Mouse (Mus musculus): ENCODE results near the gene Akr1b3. TPM values are rescaled to one million over a fixed set of nuclear protein-coding genes. Genes with fewer than 3 reads are reported as not detected.
A peak's percentile ranks its signal among the peaks of the same experiment; 100 is the strongest.
"Not testable (repeated sequence)": the region's sequence is repeated elsewhere in the genome, so short reads cannot be mapped to it uniquely, and the experiment has no call there.

The Akr1b3 gene
- polyA plus RNA-seq, 1 experiment from 2014 or later = 119 TPM

GRCm38 (mm10) chr6:34331804-34332203 is 14.5 kb upstream of the Akr1b3 start:
- WGBS = 89% methylated on average over 12 of the region's 12 CpGs
- H3K4me2 ChIP-seq (replicated peaks); H3K4me1 ChIP-seq (replicated peaks; ENCODE audit: control insufficient read depth, insufficient read depth, low read length); H3K27ac ChIP-seq; H3K9ac ChIP-seq; H3K36me3 ChIP-seq (replicated peaks; ENCODE audit: control insufficient read depth, insufficient read depth); DNase-seq (ENCODE audit: low spot score); H3K4me3 ChIP-seq (replicated peaks; ENCODE audit: low read length); H3K9me3 ChIP-seq (ENCODE audit: control insufficient read depth, low read length); H3K27me3 ChIP-seq (ENCODE audit: control insufficient read depth, insufficient read depth, low read length); ATAC-seq (ENCODE audit: low FRiP score): not testable (repeated sequence)

- DNase-seq (ENCODE audit: low spot score) (no peak), ATAC-seq (ENCODE audit: low FRiP score) (no peak)
- H3K9me3 ChIP-seq (ENCODE audit: control insufficient read depth, low read length) = no peaks in the 10 kb centered on the region
- H3K4me2 ChIP-seq (replicated peaks) = no peak overlapping the region
- 84% methylated on average over 5 of the region's 5 CpGs for WGBS
- no peak overlapping the region for H3K4me3 ChIP-seq (replicated peaks; ENCODE audit: low read length)
- no peaks in the 10 kb centered on the region for H3K36me3 ChIP-seq (replicated peaks; ENCODE audit: control insufficient read depth, insufficient read depth)
- H3K27ac ChIP-seq = no peak overlapping the region
- no peaks in the 10 kb centered on the region for H3K27me3 ChIP-seq (ENCODE audit: control insufficient read depth, insufficient read depth, low read length)
- no peaks in the 10 kb centered on the region for H3K4me1 ChIP-seq (replicated peaks; ENCODE audit: control insufficient read depth, insufficient read depth, low read length)
- no peak overlapping the region for H3K9ac ChIP-seq
Observed at GRCm38 (mm10) chr6:34331379-34331778, 14.1 kb upstream of the Akr1b3 start.

GRCm38 (mm10) chr6:34322121-34322520 is 4.8 kb upstream of the Akr1b3 start:
- Histone ChIP-seq H3K4me2 (replicated peaks) (no peak overlapping the region), H3K9me3 (ENCODE audit: control insufficient read depth, low read length) (no peaks in the 10 kb centered on the region), H3K9ac (no peak overlapping the region), H3K36me3 (replicated peaks; ENCODE audit: control insufficient read depth, insufficient read depth) (no peaks in the 10 kb centered on the region), H3K27ac (no peak overlapping the region), H3K27me3 (ENCODE audit: control insufficient read depth, insufficient read depth, low read length) (no peaks in the 10 kb centered on the region), H3K4me1 (replicated peaks; ENCODE audit: control insufficient read depth, insufficient read depth, low read length) (no peaks in the 10 kb centered on the region), H3K4me3 (replicated peaks; ENCODE audit: low read length) (no peak overlapping the region)
- WGBS = 96% methylated on average over 7 of the region's 7 CpGs
- DNase-seq (ENCODE audit: low spot score) (no peak), ATAC-seq (ENCODE audit: low FRiP score) (no peak)

- Histone ChIP-seq H3K27me3 (ENCODE audit: control insufficient read depth, insufficient read depth, low read length) (no peaks in the 10 kb centered on the region), H3K4me1 (replicated peaks; ENCODE audit: control insufficient read depth, insufficient read depth, low read length) (peaks cover 9% of the 10 kb centered on the region; the same call in 1 of the 2 replicates), H3K27ac (no peak overlapping the region), H3K4me3 (replicated peaks; ENCODE audit: low read length) (no peak overlapping the region), H3K9ac (no peak overlapping the region), H3K4me2 (replicated peaks) (no peak overlapping the region), H3K36me3 (replicated peaks; ENCODE audit: control insufficient read depth, insufficient read depth) (no peaks in the 10 kb centered on the region), H3K9me3 (ENCODE audit: control insufficient read depth, low read length) (no peaks in the 10 kb centered on the region)
- no peak for DNase-seq (ENCODE audit: low spot score)
- ATAC-seq (ENCODE audit: low FRiP score) = no peak
- WGBS = 70% methylated on average over 6 of the region's 6 CpGs
Observed at GRCm38 (mm10) chr6:34318636-34319035, 1.4 kb upstream of the Akr1b3 start.

GRCm38 (mm10) chr6:34318172-34318571 is 894 bp upstream of the Akr1b3 start:
- ATAC-seq (ENCODE audit: low FRiP score) = no peak
- H3K4me3 ChIP-seq (replicated peaks; ENCODE audit: low read length) = no peak overlapping the region
- no peak overlapping the region for H3K9ac ChIP-seq
- no peaks in the 10 kb centered on the region for H3K9me3 ChIP-seq (ENCODE audit: control insufficient read depth, low read length)
- no peaks in the 10 kb centered on the region for H3K27me3 ChIP-seq (ENCODE audit: control insufficient read depth, insufficient read depth, low read length)
- H3K36me3 ChIP-seq (replicated peaks; ENCODE audit: control insufficient read depth, insufficient read depth) = no peaks in the 10 kb centered on the region
- H3K4me1 ChIP-seq (replicated peaks; ENCODE audit: control insufficient read depth, insufficient read depth, low read length) = peaks cover 9% of the 10 kb centered on the region; the same call in 1 of the 2 replicates
- WGBS = 61% methylated on average over 5 of the region's 5 CpGs
- peak overlapping the region; percentile 89; the same call in 1 of the 2 replicates for H3K4me2 ChIP-seq (replicated peaks)
- H3K27ac ChIP-seq = no peak overlapping the region
- DNase-seq (ENCODE audit: low spot score) = peak; percentile 37

GRCm38 (mm10) chr6:34313921-34314320 is 3.4 kb downstream of the Akr1b3 start:
- Histone ChIP-seq H3K27ac (no peak overlapping the region), H3K9me3 (ENCODE audit: control insufficient read depth, low read length) (no peaks in the 10 kb centered on the region), H3K4me1 (replicated peaks; ENCODE audit: control insufficient read depth, insufficient read depth, low read length) (peaks cover 9% of the 10 kb centered on the region; the same call in 1 of the 2 replicates), H3K4me3 (replicated peaks; ENCODE audit: low read length) (no peak overlapping the region), H3K36me3 (replicated peaks; ENCODE audit: control insufficient read depth, insufficient read depth) (peaks cover 27% of the 10 kb centered on the region), H3K4me2 (replicated peaks) (no peak overlapping the region), H3K27me3 (ENCODE audit: control insufficient read depth, insufficient read depth, low read length) (no peaks in the 10 kb centered on the region), H3K9ac (no peak overlapping the region)
- ATAC-seq (ENCODE audit: low FRiP score) = no peak
- DNase-seq (ENCODE audit: low spot score) = no peak
- 96% methylated on average over 2 of the region's 2 CpGs for WGBS

- Histone ChIP-seq H3K9me3 (ENCODE audit: control insufficient read depth, low read length) (no peaks in the 10 kb centered on the region), H3K9ac (no peak overlapping the region), H3K4me1 (replicated peaks; ENCODE audit: control insufficient read depth, insufficient read depth, low read length) (peaks cover 9% of the 10 kb centered on the region; the same call in 1 of the 2 replicates), H3K4me3 (replicated peaks; ENCODE audit: low read length) (no peak overlapping the region), H3K27me3 (ENCODE audit: control insufficient read depth, insufficient read depth, low read length) (no peaks in the 10 kb centered on the region), H3K36me3 (replicated peaks; ENCODE audit: control insufficient read depth, insufficient read depth) (peaks cover 33% of the 10 kb centered on the region), H3K27ac (no peak overlapping the region), H3K4me2 (replicated peaks) (no peak overlapping the region)
- WGBS = 75% methylated on average over 9 of the region's 9 CpGs
- ATAC-seq (ENCODE audit: low FRiP score) = no peak
- DNase-seq (ENCODE audit: low spot score) = no peak
Observed at GRCm38 (mm10) chr6:34313386-34313785, 3.9 kb downstream of the Akr1b3 start.

GRCm38 (mm10) chr6:34310023-34310595 is 7.2 kb downstream of the Akr1b3 start:
- Histone ChIP-seq H3K36me3 (replicated peaks; ENCODE audit: control insufficient read depth, insufficient read depth) (peaks cover 57% of the 10 kb centered on the region), H3K4me2 (replicated peaks) (no peak overlapping the region), H3K4me3 (replicated peaks; ENCODE audit: low read length) (no peak overlapping the region), H3K27me3 (ENCODE audit: control insufficient read depth, insufficient read depth, low read length) (no peaks in the 10 kb centered on the region), H3K27ac (no peak overlapping the region), H3K4me1 (replicated peaks; ENCODE audit: control insufficient read depth, insufficient read depth, low read length) (no peaks in the 10 kb centered on the region), H3K9ac (no peak overlapping the region), H3K9me3 (ENCODE audit: control insufficient read depth, low read length) (no peaks in the 10 kb centered on the region)
- WGBS = 93% methylated on average over 11 of the region's 11 CpGs
- no peak for ATAC-seq (ENCODE audit: low FRiP score)
- DNase-seq (ENCODE audit: low spot score) = no peak

GRCm38 (mm10) chr6:34309526-34309925 is 7.8 kb downstream of the Akr1b3 start:
- Histone ChIP-seq H3K27me3 (ENCODE audit: control insufficient read depth, insufficient read depth, low read length) (no peaks in the 10 kb centered on the region), H3K4me1 (replicated peaks; ENCODE audit: control insufficient read depth, insufficient read depth, low read length) (0 out of 2 replicates have a peak, but pooled peaks cover 4% of the 10 kb centered on the region), H3K36me3 (replicated peaks; ENCODE audit: control insufficient read depth, insufficient read depth) (peaks cover 63% of the 10 kb centered on the region), H3K9ac (no peak overlapping the region), H3K4me2 (replicated peaks) (no peak overlapping the region), H3K27ac (no peak overlapping the region), H3K4me3 (replicated peaks; ENCODE audit: low read length) (no peak overlapping the region), H3K9me3 (ENCODE audit: control insufficient read depth, low read length) (no peaks in the 10 kb centered on the region)
- no peak for DNase-seq (ENCODE audit: low spot score)
- ATAC-seq (ENCODE audit: low FRiP score) = no peak
- 92% methylated on average over 6 of the region's 6 CpGs for WGBS

- H3K4me2 ChIP-seq (replicated peaks) = no peak overlapping the region
- DNase-seq (ENCODE audit: low spot score) (no peak), ATAC-seq (ENCODE audit: low FRiP score) (no peak)
- H3K4me3 ChIP-seq (replicated peaks; ENCODE audit: low read length) = no peak overlapping the region
- H3K4me1 ChIP-seq (replicated peaks; ENCODE audit: control insufficient read depth, insufficient read depth, low read length) = 0 out of 2 replicates have a peak, but pooled peaks cover 4% of the 10 kb centered on the region
- H3K9ac ChIP-seq = no peak overlapping the region
- 84% methylated on average over 6 of the region's 6 CpGs for WGBS
- no peaks in the 10 kb centered on the region for H3K27me3 ChIP-seq (ENCODE audit: control insufficient read depth, insufficient read depth, low read length)
- peaks cover 68% of the 10 kb centered on the region for H3K36me3 ChIP-seq (replicated peaks; ENCODE audit: control insufficient read depth, insufficient read depth)
- no peaks in the 10 kb centered on the region for H3K9me3 ChIP-seq (ENCODE audit: control insufficient read depth, low read length)
- H3K27ac ChIP-seq = no peak overlapping the region
Observed at GRCm38 (mm10) chr6:34306797-34307196, 10.5 kb downstream of the Akr1b3 start.

Data from hindbrain, embryonic 14.5 days (tissue).